Mouse (Mus musculus) kidney, embryonic 15.5 days (tissue): ENCODE measurements at regions not wholly inside any gene's neighbourhood (a gene's known extent, or its start where the extent isn't known, plus 50 kb on each side); places are given as distances from the start of the nearest gene placed in this dataset.

ENCODE experiments used
- ATAC-seq: fragments of 200-750 bp; cut with Nextera tagmentation; replicated peaks from 2 replicates; pipeline ENCODE4 v1.8.0; 2017; ENCODE audit warnings: moderate TSS enrichment; ENCODE audit not compliant: low FRiP score
- H3K27ac ChIP-seq: fragments of 300-500 bp; sonication (generic); 2 replicates; pipeline ENCODE4 v1.5.1; 2015; ENCODE audit warnings: mild to moderate bottlenecking, inconsistent platforms
- H3K27me3 ChIP-seq: fragments of 300-500 bp; sonication (generic); 2 replicates; pipeline ENCODE4 v1.6.1; 2015; ENCODE audit warnings: inconsistent platforms
- H3K36me3 ChIP-seq: fragments of 300-500 bp; sonication (generic); 2 replicates; pipeline ENCODE4 v1.6.1; 2015; ENCODE audit warnings: inconsistent platforms
- H3K4me1 ChIP-seq: fragments of 300-500 bp; sonication (generic); 2 replicates; pipeline ENCODE4 v1.6.1; 2015; ENCODE audit warnings: inconsistent platforms
- H3K4me2 ChIP-seq: fragments of 300-500 bp; sonication (generic); 2 replicates; pipeline ENCODE4 v1.6.1; 2015; ENCODE audit warnings: moderate library complexity, mild to moderate bottlenecking, inconsistent platforms
- H3K4me3 ChIP-seq: fragments of 300-500 bp; sonication (generic); replicated peaks from 2 replicates; pipeline ENCODE4 v1.5.1; 2015; ENCODE audit warnings: mild to moderate bottlenecking, inconsistent platforms
- H3K9ac ChIP-seq: fragments of 300-500 bp; sonication (generic); 2 replicates; pipeline ENCODE4 v1.6.1; 2015; ENCODE audit warnings: mild to moderate bottlenecking, inconsistent platforms
- H3K9me3 ChIP-seq: fragments of 300-500 bp; sonication (generic); replicated peaks from 2 replicates; pipeline ENCODE4 v1.6.1; 2016; ENCODE audit warnings: inconsistent platforms
- WGBS: fragments of 180-500 bp; shearing (Covaris S2); methylation state at CpG from one replicate; pipeline ENCODE4 v1.1.7; 2015; ENCODE audit warnings: mixed read lengths; 5-methylcytosine and 5-hydroxymethylcytosine counted together

GRCm38 (mm10) chr10:103718998-103719662 is 351.5 kb downstream of the Slc6a15 start:
- no peaks in the 10 kb centered on the region for H3K4me1 ChIP-seq
- 54% methylated on average over 8 of the region's 8 CpGs for WGBS
- 0 out of 2 replicates have a peak, but pooled peaks have one; percentile 40 for ATAC-seq
- no peaks in the 10 kb centered on the region for H3K27me3 ChIP-seq
- H3K36me3 ChIP-seq, result no peaks in the 10 kb centered on the region
- no peak overlapping the region for H3K4me2 ChIP-seq
- no peak overlapping the region for H3K4me3 ChIP-seq
- no peak overlapping the region for H3K27ac ChIP-seq
- no peak overlapping the region for H3K9ac ChIP-seq
- no peaks in the 10 kb centered on the region for H3K9me3 ChIP-seq

DNA sequence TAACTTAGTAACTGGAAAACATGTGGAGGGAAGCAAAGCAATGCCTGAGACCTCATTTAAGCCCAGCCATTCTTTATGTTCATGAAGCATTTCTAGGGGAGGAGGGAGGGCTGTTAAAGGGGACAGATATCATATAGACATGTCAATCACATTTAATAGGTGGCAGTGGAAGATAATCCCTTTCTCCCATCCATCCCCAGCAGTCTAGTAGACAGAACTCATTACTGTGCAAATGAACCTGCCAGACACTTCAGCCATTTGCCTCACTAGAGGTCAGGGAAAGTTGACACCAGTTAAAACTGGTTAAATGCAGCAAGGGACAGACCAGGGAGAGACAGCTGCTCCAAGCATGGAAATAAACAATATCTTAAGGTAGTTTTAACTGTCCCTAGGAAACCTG is 359.1 kb downstream of the Slc6a15 start:
- Histone ChIP-seq H3K4me1 (peaks cover 4% of the 10 kb centered on the region; the same call in 1 of the 2 replicates), H3K27me3 (no peaks in the 10 kb centered on the region), H3K36me3 (no peaks in the 10 kb centered on the region), H3K9me3 (no peaks in the 10 kb centered on the region), H3K27ac (no peak overlapping the region), H3K9ac (no peak overlapping the region), H3K4me3 (no peak overlapping the region), H3K4me2 (no peak overlapping the region)
- ATAC-seq, result peak; percentile 96

DNA sequence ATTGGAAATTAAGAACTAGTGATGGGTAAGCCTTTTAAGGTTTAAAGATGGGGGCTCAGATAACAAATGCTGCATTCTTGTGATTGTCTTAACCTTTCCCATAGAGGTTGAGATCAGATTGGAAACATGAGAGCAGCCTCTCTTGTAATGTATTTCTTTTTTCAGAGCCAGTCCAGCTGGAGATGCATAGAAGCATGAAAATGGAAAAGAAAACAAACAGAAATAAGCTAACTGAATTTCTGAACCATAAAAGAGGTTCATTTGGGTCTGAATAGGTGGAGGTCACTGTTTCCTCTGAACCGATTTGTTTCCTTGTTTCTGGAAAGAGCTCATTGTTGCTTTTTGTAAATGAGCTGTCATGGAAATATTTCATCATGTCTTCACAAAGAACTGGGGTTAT is 363.9 kb downstream of the Slc6a15 start:
- Histone ChIP-seq H3K27ac (peak overlapping the region; percentile 45; the same call in 1 of the 2 replicates), H3K4me2 (no peak overlapping the region), H3K4me3 (no peak overlapping the region), H3K36me3 (no peaks in the 10 kb centered on the region), H3K9me3 (no peaks in the 10 kb centered on the region), H3K4me1 (peaks cover 7% of the 10 kb centered on the region; the same call in 1 of the 2 replicates), H3K9ac (no peak overlapping the region), H3K27me3 (no peaks in the 10 kb centered on the region)
- 4% methylated on average over 1 of the region's 1 CpGs for WGBS
- ATAC-seq, result peak; percentile 38

DNA sequence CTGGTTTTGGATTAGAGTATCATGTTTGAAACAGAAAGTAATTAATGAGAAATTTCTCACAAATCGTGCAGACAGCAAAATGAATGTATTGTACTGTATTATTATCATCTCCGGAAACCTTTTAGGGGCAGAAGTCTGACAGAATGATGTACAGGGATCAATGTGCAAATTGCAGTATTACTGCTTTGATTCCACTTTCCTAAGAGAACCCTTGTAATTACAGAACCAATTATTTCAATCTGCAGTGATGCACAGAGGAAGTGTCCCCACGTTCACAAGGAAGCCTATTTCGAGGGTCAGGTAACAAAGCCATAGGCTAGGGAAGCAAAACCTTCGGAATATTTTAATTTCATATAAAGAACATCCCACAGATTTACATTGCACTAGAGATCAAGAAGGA is 364.4 kb downstream of the Slc6a15 start:
- no peaks in the 10 kb centered on the region for H3K27me3 ChIP-seq
- H3K4me1 ChIP-seq, result peaks cover 7% of the 10 kb centered on the region; the same call in 1 of the 2 replicates
- H3K36me3 ChIP-seq, result no peaks in the 10 kb centered on the region
- 0 out of 2 replicates have a peak, but pooled peaks have one; percentile 27 for ATAC-seq
- 29% methylated on average over 5 of the region's 5 CpGs for WGBS
- H3K4me2 ChIP-seq, result no peak overlapping the region
- H3K27ac ChIP-seq, result peak overlapping the region; percentile 58; the same call in 1 of the 2 replicates
- no peak overlapping the region for H3K4me3 ChIP-seq
- H3K9me3 ChIP-seq, result no peaks in the 10 kb centered on the region
- no peak overlapping the region for H3K9ac ChIP-seq

DNA sequence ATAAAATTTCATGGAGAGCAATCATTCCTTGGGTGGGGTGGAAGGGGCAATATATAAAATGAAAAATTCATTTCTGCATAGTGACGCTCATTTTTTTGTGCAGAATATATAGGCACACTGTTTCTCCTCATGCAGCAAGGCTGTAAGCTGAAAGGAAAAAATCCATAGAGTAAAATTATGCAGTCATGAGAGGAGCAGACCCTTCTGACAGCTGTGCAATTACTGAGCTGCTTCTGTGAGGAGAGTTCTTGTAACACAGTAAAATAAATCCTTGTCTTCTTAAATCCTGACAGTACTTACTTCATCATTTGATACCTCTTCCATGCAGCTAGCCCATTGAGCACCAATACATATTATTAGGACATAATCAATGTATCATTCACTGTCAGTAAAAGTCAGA is 362.7 kb upstream of the Gm21293 start:
- 87% methylated on average over 1 of the region's 1 CpGs for WGBS
- H3K27ac ChIP-seq, result no peak overlapping the region
- H3K4me1 ChIP-seq, result no peaks in the 10 kb centered on the region
- H3K36me3 ChIP-seq, result no peaks in the 10 kb centered on the region
- H3K4me2 ChIP-seq, result no peak overlapping the region
- H3K9me3 ChIP-seq, result no peaks in the 10 kb centered on the region
- H3K9ac ChIP-seq, result no peak overlapping the region
- no peak overlapping the region for H3K4me3 ChIP-seq
- no peak for ATAC-seq
- H3K27me3 ChIP-seq, result no peaks in the 10 kb centered on the region

DNA sequence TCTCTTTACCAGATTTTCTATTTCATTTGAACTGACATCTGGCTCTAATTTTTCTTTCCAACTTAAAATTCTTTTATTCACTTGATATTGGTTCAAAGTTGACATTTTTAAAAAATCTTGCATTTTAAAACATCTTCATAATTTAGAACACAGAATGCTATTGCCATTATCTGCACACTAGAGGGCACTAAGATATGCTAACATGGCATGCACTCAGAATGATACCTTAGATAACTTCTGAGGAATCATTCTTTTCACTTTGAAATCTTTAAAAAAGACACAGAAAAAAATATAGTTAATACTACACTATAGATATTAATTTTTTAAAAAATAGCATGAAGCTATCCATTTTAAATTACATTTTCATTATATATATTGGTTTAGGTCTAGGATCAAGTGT is 357.9 kb upstream of the Gm21293 start:
- Histone ChIP-seq H3K4me1 (no peaks in the 10 kb centered on the region), H3K27me3 (no peaks in the 10 kb centered on the region), H3K27ac (no peak overlapping the region), H3K9me3 (no peaks in the 10 kb centered on the region), H3K9ac (no peak overlapping the region), H3K36me3 (no peaks in the 10 kb centered on the region), H3K4me2 (no peak overlapping the region), H3K4me3 (no peak overlapping the region)
- no peak for ATAC-seq

DNA sequence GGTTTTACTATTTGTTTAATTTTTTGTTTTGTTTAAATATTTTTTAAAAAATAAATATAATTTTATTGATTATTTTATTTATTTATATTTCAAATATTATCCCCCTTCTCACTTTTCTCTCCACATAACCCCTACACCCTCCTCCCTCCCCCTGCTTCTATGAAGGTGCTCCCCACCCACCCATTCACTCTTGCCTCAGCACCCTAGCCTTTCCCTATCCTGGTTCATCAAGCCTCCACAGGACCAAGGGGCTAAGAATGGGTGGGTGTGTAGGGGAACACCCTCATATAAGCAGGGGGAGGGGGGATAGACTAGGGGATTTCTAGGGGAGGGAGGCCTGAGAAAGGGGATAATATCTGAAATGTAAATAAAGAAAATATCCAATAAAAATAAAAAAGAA is 313.7 kb upstream of the Gm21293 start:
- Histone ChIP-seq H3K36me3 (no peaks in the 10 kb centered on the region), H3K9me3 (no peaks in the 10 kb centered on the region), H3K4me1 (no peaks in the 10 kb centered on the region), H3K4me2 (no peak overlapping the region), H3K4me3 (no peak overlapping the region), H3K9ac (no peak overlapping the region), H3K27me3 (no peaks in the 10 kb centered on the region), H3K27ac (no peak overlapping the region)
- ATAC-seq, result no peak

GRCm38 (mm10) chr10:103832063-103832462 is 310.7 kb upstream of the Gm21293 start:
- Histone ChIP-seq H3K4me2 (no peak overlapping the region), H3K36me3 (no peaks in the 10 kb centered on the region), H3K9me3 (no peaks in the 10 kb centered on the region), H3K4me1 (no peaks in the 10 kb centered on the region), H3K27ac (no peak overlapping the region), H3K9ac (no peak overlapping the region), H3K27me3 (no peaks in the 10 kb centered on the region), H3K4me3 (no peak overlapping the region)
- ATAC-seq, result no peak
- 69% methylated on average over 2 of the region's 2 CpGs for WGBS

DNA sequence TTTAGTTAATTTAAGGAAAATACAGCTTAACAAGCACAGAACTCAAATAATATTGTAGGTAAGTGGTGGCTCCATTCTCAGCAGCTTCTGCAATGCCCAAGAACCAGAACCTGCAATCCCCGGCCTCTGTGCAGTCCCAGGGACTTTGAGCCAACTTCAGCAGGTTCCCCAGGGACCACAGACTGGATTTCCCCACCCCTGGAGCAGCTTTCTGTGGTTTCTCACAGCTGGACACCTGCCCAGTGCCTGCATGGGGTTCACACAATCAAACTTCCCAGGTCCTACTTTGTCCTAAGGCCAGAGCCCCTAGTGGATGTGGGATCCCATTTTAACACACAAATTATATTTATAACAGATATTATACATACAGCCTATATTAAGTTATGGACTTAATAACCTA is 287.6 kb upstream of the Gm21293 start:
- no peak overlapping the region for H3K9ac ChIP-seq

DNA sequence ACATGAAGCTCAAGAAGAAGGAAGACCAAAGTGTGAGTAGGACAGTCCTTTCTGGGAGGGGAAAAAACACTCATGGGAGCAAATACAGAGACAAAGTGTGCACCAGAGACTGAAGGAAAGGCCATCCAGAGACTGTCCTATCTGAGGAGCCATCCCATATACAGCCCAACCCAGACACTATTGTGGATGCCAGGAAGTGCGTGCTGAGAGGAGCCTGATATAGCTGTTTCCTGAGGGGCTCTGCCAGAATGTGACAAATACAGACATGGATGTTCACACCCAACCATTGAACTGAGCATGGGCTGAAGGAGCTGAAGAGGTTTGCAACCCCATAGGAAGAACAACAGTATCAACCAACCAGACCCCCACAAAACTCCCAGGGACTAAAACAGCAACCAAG is 281.9 kb upstream of the Gm21293 start:
- no peaks in the 10 kb centered on the region for H3K9me3 ChIP-seq
- no peak overlapping the region for H3K9ac ChIP-seq
- no peak overlapping the region for H3K4me3 ChIP-seq
- H3K27ac ChIP-seq, result no peak overlapping the region
- no peaks in the 10 kb centered on the region for H3K36me3 ChIP-seq
- no peaks in the 10 kb centered on the region for H3K27me3 ChIP-seq
- 93% methylated on average over 1 of the region's 1 CpGs for WGBS
- no peak for ATAC-seq
- no peak overlapping the region for H3K4me2 ChIP-seq
- H3K4me1 ChIP-seq, result no peaks in the 10 kb centered on the region

More for the DNA sequence above, 287.6 kb upstream of the Gm21293 start:
- Histone ChIP-seq H3K4me1 (no peaks in the 10 kb centered on the region), H3K4me3 (no peak overlapping the region), H3K27ac (no peak overlapping the region), H3K27me3 (no peaks in the 10 kb centered on the region), H3K36me3 (no peaks in the 10 kb centered on the region), H3K4me2 (no peak overlapping the region), H3K9me3 (no peaks in the 10 kb centered on the region)
- whole genome bisulfite sequencing, result 62% methylated on average over 1 of the region's 1 CpGs
- ATAC-seq, result no peak

DNA sequence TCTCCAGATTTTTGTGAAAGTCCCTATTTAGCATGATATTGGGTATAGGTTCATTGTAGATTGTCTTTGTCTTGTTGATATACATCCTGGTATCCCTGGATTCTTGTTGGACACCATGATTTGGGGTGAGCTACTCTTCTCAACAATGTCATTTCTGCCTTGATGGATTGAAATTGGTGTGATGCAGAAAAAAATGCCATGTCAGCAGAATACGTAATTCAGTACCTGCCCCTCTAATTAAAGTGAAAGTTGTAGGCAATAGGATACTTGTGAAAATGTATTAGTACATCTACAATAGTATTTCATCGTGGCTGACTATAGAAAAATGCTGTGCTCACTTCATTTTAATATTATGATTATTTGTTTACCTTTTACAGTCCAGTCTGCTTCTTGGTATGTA is 280.7 kb upstream of the Gm21293 start:
- WGBS, result 85% methylated on average over 2 of the region's 2 CpGs
- no peaks in the 10 kb centered on the region for H3K27me3 ChIP-seq
- ATAC-seq, result no peak
- no peaks in the 10 kb centered on the region for H3K4me1 ChIP-seq
- H3K27ac ChIP-seq, result no peak overlapping the region
- no peak overlapping the region for H3K4me3 ChIP-seq
- no peak overlapping the region for H3K4me2 ChIP-seq
- no peaks in the 10 kb centered on the region for H3K9me3 ChIP-seq
- no peak overlapping the region for H3K9ac ChIP-seq
- H3K36me3 ChIP-seq, result no peaks in the 10 kb centered on the region

DNA sequence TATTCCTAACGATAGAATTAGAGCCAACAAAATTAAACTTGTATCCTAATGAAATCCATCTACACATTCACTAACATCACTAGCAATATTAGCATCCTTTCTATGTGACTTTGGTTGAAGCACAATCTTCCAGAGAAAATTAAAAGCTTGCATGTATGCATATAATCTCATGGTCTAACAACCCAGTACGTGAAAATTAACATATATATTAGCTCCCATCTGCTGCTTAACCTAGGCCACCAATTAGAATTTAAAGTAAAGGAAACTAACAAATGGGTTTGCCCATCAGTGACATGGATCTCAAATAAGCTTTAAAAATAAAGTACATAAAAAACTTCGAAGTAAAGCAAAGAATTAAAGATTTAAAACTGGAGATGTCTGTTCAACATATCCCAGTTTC is 278.9 kb upstream of the Gm21293 start:
- ATAC-seq, result no peak
- 84% methylated on average over 3 of the region's 3 CpGs for WGBS
- no peaks in the 10 kb centered on the region for H3K4me1 ChIP-seq
- H3K4me2 ChIP-seq, result no peak overlapping the region
- H3K36me3 ChIP-seq, result no peaks in the 10 kb centered on the region
- no peak overlapping the region for H3K27ac ChIP-seq
- H3K4me3 ChIP-seq, result no peak overlapping the region
- H3K27me3 ChIP-seq, result no peaks in the 10 kb centered on the region
- H3K9ac ChIP-seq, result no peak overlapping the region
- no peaks in the 10 kb centered on the region for H3K9me3 ChIP-seq

DNA sequence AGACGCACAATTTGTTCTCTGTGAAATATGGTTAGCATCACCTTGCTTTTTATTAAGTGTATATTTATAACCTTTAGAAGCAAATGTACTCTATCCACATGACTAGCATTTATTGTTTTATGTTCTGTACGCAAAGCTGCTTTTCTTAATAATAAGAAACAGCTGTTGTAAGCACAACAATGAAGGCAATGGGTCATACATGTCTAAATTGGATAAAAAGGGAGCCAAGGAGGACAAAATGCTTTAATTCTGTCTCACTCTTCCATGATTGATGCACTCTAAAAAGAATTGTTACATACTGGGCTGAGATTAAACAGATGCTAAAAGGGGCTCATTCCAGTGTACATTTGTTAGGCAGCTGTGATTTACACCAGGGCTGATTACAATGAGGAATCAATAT is 232.7 kb upstream of the Gm21293 start:
- no peak overlapping the region for H3K4me3 ChIP-seq
- no peaks in the 10 kb centered on the region for H3K9me3 ChIP-seq
- no peaks in the 10 kb centered on the region for H3K4me1 ChIP-seq
- H3K4me2 ChIP-seq, result no peak overlapping the region
- WGBS, result 50% methylated on average over 2 of the region's 2 CpGs
- peak; percentile 87 for ATAC-seq
- no peaks in the 10 kb centered on the region for H3K27me3 ChIP-seq
- H3K36me3 ChIP-seq, result no peaks in the 10 kb centered on the region
- H3K27ac ChIP-seq, result no peak overlapping the region
- H3K9ac ChIP-seq, result no peak overlapping the region
